Mouse (Mus musculus) layer of hippocampus, postnatal 10 days (tissue): Measurements from ENCODE around the gene Itgav. TPM values are rescaled to one million over a fixed set of nuclear protein-coding genes. Genes with fewer than 3 reads are reported as not detected.
"Not testable (repeated sequence)": the region's sequence is repeated elsewhere in the genome, so short reads cannot be mapped to it uniquely, and the experiment has no call there.

Source experiments
- DNase-seq, 2 experiments: peaks; one replicate each; pipeline ENCODE4 v3.0.0; 2021; ENCODE audit warnings: low spot score in 2 of 2
- total RNA-seq, 2 experiments: library from RNA; stranded (reverse); gene quantifications; 2 replicates each; pipeline ENCODE4 v1.2.3; 2021

Itgav gene
- total RNA-seq, 2 experiments from 2014 or later, result 50.4 to 52.3 TPM

DNA sequence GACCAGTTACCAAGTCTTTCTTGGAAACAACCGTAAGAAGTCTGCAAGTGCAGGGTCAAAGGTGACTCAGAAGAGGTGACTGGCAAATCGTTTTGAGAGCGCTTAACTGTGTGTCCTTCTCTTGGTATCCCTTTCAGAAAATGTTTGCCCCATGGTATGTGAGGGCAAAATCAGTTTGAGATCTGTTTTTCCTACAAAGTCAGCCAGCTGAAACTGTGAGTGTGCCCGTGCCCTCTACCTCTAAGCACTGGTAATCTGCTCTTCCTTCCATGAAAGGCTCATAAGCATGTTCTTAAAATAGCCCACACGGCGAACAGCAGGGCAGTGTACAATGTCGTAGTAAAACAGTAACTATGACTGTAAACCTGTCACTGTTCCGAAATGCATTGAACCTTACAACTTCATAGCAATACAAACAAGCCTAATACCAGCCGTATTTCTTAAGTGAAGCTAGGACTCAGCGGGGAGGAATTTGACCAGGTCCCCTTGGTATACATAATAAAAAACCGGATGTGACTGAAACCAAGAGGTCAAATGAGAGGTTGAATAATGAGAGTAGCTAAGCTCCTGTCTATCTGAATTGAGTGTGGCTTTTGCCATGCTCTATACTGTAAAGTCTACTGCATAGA, 14.2 kb upstream of the Itgav start:
- no peak for DNase-seq

DNA sequence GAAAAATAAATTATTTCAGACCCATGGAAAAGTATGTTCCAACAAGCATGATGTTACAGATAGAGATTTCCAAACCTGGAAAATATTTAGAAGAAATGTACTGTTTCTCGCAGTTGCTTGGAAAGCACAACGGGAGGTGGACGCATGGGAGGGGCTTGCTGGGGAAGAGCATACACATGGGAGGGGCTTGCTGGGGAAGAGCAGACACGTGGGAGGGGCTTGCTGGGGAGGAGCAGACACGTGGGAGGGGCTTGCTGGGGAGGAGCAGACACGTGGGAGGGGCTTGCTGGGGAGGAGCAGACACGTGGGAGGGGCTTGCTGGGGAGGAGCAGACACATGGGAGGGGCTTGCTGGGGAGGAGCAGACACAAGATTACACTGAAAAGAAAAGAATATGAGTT, 10.9 kb upstream of the Itgav start:
- DNase-seq, result not testable (repeated sequence)

DNA sequence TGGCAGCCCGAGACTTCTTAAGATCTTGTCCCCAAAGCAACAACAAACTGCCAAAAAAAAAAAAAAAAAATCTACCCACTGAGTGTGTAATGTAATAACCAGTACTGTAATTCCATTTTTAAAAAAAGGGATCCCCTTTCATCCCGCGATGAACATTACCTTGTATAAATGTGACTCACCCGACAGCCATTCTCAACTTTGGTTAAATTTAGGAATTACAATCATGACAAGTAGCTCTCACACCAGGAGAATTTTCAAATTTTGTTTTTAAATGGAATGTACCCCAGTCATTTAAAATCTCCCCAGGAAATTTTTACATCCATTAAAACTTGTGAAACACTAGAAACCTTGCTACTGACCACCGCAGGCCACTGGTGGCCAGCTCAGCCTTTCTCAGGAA, 10.3 kb upstream of the Itgav start:
- no peak for DNase-seq

DNA sequence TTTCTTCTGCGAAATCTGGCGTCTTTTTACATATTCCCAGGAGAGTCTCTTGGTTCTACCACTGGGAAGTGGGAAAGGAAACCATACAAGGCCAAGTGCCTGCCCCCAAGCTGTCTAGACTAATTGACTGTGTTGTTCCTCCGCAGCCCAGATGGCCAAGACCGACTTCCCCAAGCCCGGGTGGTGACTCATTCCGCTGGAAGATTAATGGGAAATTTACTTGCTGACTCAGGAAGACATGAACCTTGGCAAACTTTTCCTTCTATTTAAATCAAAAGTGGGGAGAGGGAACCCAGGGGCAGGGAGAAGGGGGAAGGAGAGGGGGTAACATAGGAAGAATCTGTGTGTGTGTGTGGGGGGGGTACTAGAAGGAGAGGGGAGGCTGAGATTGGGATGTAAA, 9.4 kb upstream of the Itgav start:
- DNase-seq, result peak; percentile 37 to 52

DNA sequence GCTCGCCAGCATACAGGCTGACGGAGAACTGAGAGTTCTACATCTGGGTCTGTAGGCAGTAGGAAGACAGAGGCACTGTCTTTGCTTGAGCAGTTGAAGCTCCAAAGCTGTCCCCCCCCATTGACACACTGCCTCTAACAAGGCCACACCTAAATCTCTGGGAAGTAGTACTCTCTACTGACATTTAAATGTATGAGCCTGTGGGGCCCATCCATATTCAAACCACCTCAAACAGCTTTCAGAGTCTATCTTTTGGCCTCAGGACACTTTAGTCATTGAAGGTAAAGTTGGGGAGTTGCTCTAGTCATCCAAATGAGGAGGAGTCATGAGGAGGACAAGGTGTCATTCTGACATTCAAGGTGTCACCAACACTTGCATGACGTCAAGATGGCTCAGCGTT, 5.9 kb upstream of the Itgav start:
- DNase-seq, result no peak

DNA sequence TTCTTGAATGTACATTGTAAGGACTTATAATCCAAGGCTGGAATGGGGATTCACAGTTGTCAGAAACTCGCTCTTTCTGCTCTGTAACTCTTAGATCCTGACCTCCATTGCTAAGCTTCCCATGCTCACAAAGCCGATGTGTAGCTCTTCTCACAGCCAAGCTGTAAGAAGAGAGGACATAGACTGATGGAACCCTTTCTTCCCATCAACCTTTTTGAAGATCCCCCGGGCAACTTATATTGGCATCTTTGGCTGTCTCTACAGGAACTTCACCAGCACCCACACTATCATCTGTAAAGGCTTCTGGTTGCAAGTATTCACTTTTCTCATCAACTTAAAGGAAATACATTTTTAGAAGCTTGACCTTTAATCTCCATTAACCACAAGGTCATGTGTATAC, 2.6 kb upstream of the Itgav start:
- DNase-seq, result no peak

DNA sequence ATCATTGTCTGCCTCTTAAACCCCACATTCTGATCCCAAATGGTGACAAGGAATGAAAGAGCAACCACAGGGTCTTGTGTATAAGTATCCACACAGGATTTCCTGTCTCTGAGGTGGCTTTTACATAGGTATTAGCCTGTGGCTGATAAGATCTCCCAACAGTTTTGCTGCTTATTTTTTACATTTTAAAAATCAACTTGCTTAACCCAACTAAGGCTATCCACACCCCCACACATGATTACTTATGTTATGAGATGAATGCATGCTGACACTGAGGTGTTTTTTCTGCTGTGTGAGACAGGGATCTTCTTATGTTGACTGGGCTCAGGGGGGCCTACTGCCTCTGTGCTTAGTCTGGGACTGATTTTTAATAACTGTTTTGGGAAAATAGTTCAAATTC, 1.3 kb upstream of the Itgav start:
- no peak for DNase-seq

DNA sequence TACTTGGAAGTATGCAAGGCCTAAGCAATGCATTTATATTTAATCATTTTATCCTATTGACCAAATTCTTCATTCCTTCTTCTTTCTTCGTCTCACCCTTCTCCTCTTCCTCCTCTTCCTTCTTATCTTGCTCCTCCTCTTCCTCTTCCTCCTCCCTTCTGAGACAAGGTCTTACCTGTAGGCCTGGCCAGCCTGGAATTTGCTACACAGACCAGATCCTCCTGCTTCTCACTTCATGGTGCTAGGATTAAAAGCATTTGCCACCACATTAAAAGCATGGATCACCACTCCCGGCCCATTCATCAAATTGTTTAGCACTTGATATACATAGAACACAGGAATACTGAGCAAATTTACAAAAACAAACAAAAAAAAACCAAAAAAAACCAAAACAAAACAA, 851 bp upstream of the Itgav start:
- no peak for DNase-seq

DNA sequence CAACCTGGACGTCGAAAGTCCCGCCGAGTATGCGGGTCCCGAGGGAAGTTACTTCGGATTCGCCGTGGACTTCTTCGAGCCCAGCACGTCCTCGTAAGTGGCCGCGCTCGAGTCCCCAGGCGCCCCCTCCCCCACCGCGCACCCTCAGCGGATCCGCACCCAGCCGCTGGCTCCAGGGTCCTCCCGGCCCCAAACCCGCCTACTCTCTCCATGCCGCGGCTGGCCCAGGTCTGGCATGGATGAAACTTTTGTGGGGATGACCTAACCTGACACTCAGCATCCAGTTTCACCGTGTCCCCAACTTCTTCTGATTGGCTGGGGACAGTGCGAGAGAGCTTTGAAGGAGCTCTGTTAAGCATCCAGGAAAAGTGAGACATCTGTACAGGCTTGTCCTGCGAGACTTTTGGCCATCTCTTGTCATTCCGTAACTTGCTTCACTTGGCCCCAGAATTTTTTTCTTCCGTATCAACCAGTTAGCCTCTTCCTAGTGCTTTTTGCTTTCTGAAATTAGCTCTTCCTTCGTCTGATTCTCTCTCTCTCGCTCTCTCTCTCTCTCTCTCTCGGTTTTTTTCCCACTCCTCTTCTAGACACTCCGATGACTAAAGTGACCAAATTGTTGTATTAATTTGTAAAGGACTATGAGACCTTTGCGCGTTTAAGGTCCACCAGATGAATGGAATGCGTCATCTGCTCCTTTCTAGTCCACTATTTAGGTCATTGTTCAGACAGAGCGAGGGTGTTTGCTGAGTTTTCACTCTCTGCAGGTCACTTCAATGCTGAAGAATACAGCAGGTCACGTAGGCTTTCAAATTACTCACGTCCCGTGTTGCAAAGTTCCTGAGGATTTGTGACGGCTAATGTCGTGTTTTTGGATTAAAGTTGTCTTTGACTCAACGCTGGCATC, 882 bp downstream of the Itgav start:
- DNase-seq, result peak; percentile 58 to 67

DNA sequence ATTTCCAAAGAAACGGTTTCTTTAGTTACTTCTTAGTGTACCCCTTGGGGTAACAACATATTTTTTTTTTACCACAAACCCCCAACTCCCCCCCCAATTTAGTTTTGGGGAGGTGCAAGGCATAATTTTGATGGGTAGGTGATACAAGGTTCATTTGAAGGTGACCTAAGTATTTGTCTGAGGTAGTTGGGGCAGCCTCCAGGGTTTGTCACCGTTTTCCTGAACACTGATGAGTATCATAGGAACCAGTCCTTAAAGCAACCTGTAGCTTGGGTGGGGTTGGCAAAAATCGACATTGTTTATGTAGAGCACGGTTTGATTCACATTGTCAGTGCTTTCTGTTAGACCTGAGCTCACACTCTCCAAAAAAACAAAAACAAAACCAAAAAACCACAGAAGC, 1.6 kb downstream of the Itgav start:
- no peak for DNase-seq

DNA sequence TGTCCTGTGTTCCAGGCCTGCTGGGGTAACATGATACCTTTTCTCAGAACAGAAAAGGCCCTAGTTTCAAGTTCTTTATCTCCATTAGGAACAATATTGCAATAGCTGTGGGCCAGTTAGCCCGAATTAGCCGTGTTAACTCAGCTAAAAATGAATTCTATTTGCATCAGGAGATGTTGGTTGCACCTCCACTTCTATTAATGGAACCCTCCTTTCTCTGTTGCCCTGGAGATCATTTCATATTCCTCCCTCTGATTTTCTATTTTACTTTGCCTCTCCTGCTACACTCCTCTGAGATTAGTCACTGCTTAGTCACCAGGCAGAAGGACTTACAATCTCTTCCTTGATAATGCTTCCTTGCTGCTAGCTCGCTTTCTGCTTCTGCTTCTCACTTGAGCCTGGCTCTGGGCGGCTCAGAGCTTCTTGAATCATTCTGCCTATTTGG, 4.1 kb downstream of the Itgav start:
- DNase-seq, result no peak

DNA sequence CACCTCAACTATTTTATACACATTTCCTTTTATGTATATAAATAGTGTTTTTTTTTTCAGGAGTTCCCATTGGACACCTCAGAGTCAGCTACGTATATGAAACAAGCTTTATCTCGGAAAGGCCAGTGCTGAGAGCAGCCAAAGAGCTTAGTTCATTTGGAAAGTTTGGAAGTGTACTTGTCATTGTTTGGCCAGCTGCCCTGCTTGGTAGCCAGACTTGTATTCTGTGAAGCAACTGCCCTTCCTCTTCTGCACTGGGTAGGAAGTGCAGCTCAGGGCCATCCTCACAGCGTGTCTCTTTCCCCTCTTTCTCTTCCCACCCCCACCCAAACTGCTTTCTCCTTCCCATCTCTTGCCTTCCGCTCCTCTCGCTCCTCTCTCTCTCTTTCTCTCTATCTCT, 5.1 kb downstream of the Itgav start:
- peak; percentile 43 to 51 for DNase-seq

DNA sequence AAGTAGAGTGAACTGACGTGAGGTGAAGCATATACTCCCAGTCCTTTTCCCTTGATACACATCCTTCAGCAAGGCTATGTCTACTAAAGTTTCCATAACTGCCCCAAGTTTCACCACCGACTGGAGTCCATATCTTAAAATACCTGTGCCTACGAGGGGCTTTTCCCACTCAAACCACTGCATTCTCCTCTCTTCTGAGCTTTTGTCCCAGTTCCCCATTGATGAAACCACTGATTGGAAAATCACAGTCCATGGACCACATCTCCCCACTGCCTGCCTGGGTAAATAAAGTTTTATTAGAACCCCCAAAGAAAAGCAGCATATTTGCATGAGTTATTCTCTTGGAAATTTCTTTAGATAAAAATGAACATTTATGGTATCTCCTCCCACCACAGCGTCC, 8.7 kb downstream of the Itgav start:
- DNase-seq, result no peak

DNA sequence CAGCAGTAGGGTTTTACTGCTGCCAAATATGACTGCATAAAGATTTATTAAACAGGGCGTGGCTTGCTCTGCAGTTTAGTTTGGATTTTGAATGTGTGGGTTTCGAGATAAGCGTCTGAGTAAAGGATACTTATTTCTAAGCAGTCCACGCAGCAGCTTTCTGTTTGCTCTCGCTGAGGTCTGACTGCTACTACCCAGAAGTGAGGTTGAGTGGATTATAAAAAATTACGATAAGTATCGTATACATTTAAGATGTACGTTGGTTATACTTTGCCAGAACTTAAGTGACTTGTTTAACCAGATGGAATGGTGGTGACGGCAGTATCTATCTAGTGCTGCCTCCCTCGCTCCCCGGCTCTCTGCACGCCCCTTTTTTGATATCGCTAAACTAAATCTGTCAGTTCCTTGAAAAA, 9.8 kb downstream of the Itgav start:
- DNase-seq, result no peak

DNA sequence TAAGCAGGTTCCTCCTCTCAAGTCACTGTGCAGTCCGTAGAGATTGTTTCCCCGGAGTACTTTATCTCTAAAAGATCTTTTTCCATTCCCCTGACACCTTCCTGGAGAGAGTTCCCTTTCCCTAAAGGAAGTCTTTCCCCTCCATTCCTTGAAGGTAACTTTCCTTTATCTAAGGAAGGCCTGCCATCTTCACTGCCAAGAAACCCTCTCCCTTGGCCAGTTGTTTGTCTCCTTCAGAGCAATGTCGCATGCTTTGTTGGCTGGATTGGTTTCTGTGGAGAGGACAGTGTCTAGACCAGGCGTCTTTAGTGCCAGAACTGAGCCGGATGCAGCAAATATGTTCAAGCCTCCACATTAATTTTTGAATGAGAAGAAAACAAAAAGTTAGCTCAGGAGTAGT, 11.1 kb downstream of the Itgav start:
- no peak for DNase-seq

DNA sequence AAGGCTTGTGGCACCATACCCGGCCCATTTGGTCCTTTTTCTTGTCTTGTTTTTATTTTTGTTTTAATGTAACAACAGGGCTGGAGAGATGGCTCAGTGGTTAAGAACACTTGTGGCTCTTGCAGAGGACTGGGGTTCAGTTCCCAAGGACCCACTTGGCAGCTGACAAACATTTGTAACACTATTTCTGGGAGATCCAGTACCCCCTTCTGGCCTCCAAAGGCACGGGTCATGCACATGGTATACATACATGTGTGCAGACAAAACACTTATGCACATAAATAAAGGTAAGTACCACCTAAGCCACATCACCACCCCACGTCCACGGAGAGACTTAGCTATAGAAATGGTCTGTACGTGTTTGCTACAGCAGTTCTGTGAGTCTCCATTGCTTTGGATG, 12.6 kb downstream of the Itgav start:
- DNase-seq, result no peak

DNA sequence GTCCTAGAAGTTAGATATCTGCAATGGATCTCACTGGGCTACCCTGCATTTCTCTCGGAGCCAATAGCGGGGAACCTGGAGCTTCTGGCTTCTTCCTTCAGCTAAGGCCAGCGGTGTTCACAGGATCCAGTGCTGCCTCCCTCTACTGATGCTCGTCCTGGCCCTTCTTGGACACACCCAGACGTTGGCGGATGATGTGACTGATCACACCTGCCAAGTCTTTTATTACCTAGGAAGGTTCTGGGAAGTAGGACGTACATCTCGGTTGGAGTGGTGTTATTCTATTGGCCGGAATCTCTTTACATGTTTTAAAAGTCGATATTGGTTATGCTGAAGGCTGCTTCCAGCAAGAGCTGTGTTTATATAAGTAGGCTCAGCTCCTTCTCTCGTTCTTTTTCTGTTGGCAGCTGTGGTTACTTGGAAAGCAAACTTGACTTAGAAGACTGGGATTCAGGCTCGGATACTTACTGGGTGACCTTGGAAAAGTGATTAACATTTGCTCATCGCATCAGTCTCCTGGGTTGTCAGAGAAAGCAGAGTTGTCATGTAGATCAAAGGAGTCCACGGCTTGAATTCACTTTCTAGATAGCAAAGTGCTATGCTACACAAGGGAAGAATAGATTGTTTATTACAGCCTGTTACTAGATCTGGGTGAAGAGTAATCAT, 14.5 kb downstream of the Itgav start:
- DNase-seq, result no peak

DNA sequence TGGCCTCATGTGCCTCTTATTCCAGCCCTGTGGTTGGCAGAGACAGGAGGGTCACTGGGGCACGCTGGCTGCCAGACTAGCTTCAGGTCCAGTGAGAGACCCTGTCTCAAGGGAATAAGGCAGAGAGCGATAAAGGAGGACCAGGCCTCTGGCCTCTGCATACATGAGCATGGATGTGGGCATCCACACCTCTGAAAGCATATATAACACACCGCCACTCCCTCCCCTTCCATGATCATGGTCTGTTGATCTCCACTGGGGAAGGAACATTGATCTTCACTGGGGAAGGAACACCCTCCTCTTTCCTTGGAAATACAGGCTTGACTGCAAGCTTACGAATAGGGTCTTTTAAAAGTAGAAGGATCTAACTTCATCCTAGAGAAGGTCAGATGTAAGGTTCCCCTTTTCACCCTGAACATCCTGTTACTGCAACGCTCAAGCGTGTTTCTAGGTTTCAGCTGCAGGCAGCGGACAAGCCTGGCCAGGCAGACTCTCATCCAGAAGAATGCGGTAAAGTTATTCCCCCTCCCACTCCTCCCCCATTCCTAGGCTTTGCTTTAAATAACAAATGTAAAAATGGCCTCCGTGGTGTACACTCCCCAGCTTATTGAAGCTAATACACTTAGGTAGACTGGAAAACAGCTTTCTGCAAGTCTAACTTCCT, 15.4 kb downstream of the Itgav start:
- no peak for DNase-seq

DNA sequence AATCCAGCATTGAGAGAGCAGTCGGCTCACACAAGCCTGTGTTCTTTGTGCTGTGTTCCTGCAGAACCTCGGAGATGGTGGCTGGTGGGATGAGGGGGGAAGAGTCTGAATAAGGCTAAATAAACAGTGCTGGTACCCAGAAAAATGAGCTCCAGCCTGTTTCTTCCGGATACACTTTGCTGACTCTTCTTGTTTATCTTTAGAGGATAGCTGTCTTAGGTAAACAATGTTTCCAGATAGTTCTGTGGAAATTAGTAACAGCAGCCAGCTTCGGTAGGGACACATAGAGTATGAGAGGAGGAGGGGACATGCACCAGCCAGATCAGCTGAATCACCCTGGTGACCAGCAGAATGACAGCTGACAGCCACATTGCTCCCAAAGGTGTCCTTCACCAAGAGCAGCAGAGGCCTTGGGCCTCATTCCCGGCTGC, 16.4 kb downstream of the Itgav start:
- no peak for DNase-seq

DNA sequence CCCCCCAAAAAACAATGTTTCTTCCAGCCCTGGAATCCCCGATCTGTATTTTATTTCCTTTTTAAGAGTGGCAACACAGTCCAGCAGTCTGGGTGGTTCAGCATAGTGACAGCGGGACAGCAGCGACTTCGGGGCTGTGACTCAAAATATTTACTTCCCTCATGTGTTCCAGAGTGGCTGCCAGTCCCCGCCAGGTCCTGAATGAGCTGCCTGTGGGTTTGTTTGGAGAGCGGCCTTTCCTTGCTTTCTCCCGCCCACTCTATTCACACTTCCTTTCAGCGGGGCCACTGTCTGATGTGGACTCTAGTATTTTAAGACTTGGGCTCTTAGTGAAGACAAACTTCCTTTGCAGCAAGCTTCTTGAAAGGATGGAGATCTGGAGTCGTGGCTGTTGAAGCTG, 18.0 kb downstream of the Itgav start:
- peak; percentile 28 to 37 for DNase-seq

DNA sequence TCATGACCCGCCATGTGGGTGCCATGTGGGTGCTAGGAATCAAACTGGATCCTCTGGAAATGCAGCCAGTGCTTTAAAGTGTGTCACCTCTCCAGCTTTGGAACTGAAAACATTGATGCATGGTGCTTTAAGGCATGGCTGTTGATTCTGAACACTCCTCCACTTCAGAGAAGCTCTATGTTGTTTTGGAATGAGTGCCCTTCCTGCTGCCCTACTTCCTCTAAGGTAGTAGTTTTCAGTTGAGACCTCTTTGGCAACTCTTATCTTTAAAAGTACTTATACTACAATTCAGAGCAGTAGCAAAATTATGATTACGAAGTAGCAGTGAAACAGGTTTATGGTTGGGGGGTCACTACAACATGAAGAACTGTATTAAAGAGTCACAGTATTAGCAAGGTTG, 18.6 kb downstream of the Itgav start:
- no peak for DNase-seq
